Mouse (Mus musculus): ENCODE results near the gene H2-Oa. TPM values are rescaled to one million over a fixed set of nuclear protein-coding genes. Genes with fewer than 3 reads are reported as not detected.

H2-Oa gene
- polyA plus RNA-seq, 1 experiment from 2014 or later = 0.79 TPM

DNA sequence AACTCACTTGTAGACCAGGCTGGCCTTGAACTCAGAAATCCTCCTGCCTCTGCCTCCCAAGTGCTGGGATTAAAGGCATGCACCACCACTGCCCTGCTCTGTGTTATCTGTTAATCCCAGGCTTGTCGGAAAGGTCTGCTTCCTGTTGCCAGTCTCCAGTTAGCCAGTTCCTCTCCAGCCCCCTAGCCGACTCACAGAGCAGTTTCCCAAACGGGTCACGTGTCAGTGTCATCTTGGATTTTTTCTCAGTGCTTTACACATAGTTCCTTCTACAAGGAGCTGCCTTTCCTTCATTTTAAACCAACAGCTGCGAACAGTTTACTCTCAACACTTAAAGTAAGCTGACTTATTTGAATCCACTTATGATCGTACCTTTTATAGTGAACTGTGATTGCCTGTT, 32.5 kb downstream of the H2-Oa start:
- H3K9ac ChIP-seq = no peak overlapping the region
- no peak overlapping the region for H3K4me3 ChIP-seq
- no peak for ATAC-seq (ENCODE audit: insufficient number of reproducible peaks, low FRiP score, low TSS enrichment, low read depth)
- no peaks in the 10 kb centered on the region for H3K27me3 ChIP-seq
- no peak overlapping the region; the same call in 1 of the 2 replicates for H3K4me2 ChIP-seq
- H3K36me3 ChIP-seq = peaks cover 4% of the 10 kb centered on the region; the same call in 1 of the 2 replicates
- no peak overlapping the region for H3K27ac ChIP-seq
- WGBS = 79% methylated on average over 6 of the region's 6 CpGs
- no peaks in the 10 kb centered on the region for H3K9me3 ChIP-seq
- peaks cover 43% of the 10 kb centered on the region for H3K4me1 ChIP-seq

- Histone ChIP-seq H3K4me3 (no peak overlapping the region), H3K36me3 (peaks cover 4% of the 10 kb centered on the region; the same call in 1 of the 2 replicates), H3K4me1 (peaks cover 44% of the 10 kb centered on the region), H3K27ac (0 out of 2 replicates have a peak overlapping the region, but pooled peaks have one; percentile 0), H3K9me3 (no peaks in the 10 kb centered on the region), H3K4me2 (no peak overlapping the region), H3K27me3 (no peaks in the 10 kb centered on the region), H3K9ac (no peak overlapping the region)
- 38% methylated on average over 9 of the region's 9 CpGs for WGBS
- no peak for ATAC-seq (ENCODE audit: insufficient number of reproducible peaks, low FRiP score, low TSS enrichment, low read depth)
Observed at GRCm38 (mm10) chr17:34126826-34127420, 34.8 kb downstream of the H2-Oa start.

DNA sequence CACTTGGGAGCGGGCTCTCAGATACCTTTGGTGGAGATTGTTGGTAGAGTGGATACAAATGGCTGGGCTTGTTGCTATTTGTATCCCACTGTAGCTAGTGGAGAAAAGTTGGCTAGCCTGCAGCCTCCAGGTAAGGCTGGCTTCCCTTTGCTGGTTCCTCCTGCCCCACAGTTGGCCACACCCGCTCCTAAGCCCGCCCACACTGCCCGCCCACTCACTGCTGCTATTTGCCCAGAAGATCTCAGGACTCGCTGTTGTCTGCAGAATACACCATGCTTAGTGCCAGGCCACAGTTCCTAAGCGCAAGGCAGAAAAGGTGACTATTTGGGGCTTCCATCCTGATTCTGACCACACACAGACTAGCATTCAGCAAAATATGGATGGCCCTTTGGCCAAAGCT, 35.3 kb downstream of the H2-Oa start:
- peaks cover 44% of the 10 kb centered on the region for H3K4me1 ChIP-seq
- no peak overlapping the region for H3K4me2 ChIP-seq
- H3K9me3 ChIP-seq = no peaks in the 10 kb centered on the region
- no peak overlapping the region for H3K9ac ChIP-seq
- 0 out of 2 replicates have a peak overlapping the region, but pooled peaks have one; percentile 0 for H3K27ac ChIP-seq
- 29% methylated on average over 6 of the region's 6 CpGs for WGBS
- H3K27me3 ChIP-seq = no peaks in the 10 kb centered on the region
- H3K36me3 ChIP-seq = peaks cover 4% of the 10 kb centered on the region; the same call in 1 of the 2 replicates
- no peak for ATAC-seq (ENCODE audit: insufficient number of reproducible peaks, low FRiP score, low TSS enrichment, low read depth)
- H3K4me3 ChIP-seq = no peak overlapping the region

- 22% methylated on average over 13 of the region's 13 CpGs for WGBS
- H3K9me3 ChIP-seq = no peaks in the 10 kb centered on the region
- no peak overlapping the region for H3K4me3 ChIP-seq
- H3K4me2 ChIP-seq = peak overlapping the region; percentile 8
- H3K9ac ChIP-seq = no peak overlapping the region
- peaks cover 4% of the 10 kb centered on the region; the same call in 1 of the 2 replicates for H3K36me3 ChIP-seq
- H3K27me3 ChIP-seq = no peaks in the 10 kb centered on the region
- no peak for ATAC-seq (ENCODE audit: insufficient number of reproducible peaks, low FRiP score, low TSS enrichment, low read depth)
- peaks cover 43% of the 10 kb centered on the region for H3K4me1 ChIP-seq
- no peak overlapping the region for H3K27ac ChIP-seq
Observed at GRCm38 (mm10) chr17:34128264-34128937, 36.3 kb downstream of the H2-Oa start.

GRCm38 (mm10) chr17:34128944-34129791, 37.0 kb downstream of the H2-Oa start:
- H3K9me3 ChIP-seq = no peaks in the 10 kb centered on the region
- no peak overlapping the region for H3K9ac ChIP-seq
- no peak overlapping the region for H3K27ac ChIP-seq
- H3K4me3 ChIP-seq = no peak overlapping the region
- no peaks in the 10 kb centered on the region for H3K27me3 ChIP-seq
- WGBS = 17% methylated on average over 18 of the region's 18 CpGs
- H3K4me2 ChIP-seq = peak overlapping the region; percentile 8
- peaks cover 36% of the 10 kb centered on the region for H3K4me1 ChIP-seq
- ATAC-seq (ENCODE audit: insufficient number of reproducible peaks, low FRiP score, low TSS enrichment, low read depth) = no peak
- H3K36me3 ChIP-seq = peaks cover 4% of the 10 kb centered on the region; the same call in 1 of the 2 replicates

GRCm38 (mm10) chr17:34130073-34130947, 38.2 kb downstream of the H2-Oa start:
- Histone ChIP-seq H3K27ac (no peak overlapping the region), H3K9ac (no peak overlapping the region), H3K4me3 (no peak overlapping the region), H3K4me1 (peaks cover 32% of the 10 kb centered on the region), H3K27me3 (no peaks in the 10 kb centered on the region), H3K36me3 (peaks cover 4% of the 10 kb centered on the region; the same call in 1 of the 2 replicates), H3K4me2 (no peak overlapping the region), H3K9me3 (no peaks in the 10 kb centered on the region)
- no peak for ATAC-seq (ENCODE audit: insufficient number of reproducible peaks, low FRiP score, low TSS enrichment, low read depth)
- 66% methylated on average over 19 of the region's 19 CpGs for WGBS

DNA sequence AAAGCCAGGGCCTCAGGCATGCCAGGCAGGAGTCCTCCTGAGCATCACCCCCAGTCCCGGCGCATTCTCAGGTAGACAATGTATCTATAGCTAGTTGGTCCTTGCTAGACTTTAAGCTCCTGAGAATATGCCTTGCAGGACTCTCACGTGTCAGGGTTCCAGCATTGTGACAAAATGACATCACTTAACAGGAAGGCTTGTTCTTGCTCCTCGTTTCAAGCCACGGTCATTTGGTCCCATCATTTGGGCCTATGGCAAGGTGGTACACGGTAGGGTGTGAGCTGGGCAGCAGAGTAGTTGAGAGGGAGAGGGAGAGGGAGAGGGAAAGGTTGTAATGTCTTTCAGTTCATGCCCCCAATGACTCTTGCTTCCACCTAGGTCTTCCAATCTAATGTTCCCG, 39.8 kb downstream of the H2-Oa start:
- 83% methylated on average over 7 of the region's 7 CpGs for WGBS
- H3K4me1 ChIP-seq = peaks cover 30% of the 10 kb centered on the region
- no peaks in the 10 kb centered on the region for H3K36me3 ChIP-seq
- H3K9ac ChIP-seq = no peak overlapping the region
- peaks cover 8% of the 10 kb centered on the region for H3K27me3 ChIP-seq
- H3K27ac ChIP-seq = no peak overlapping the region
- no peak overlapping the region for H3K4me3 ChIP-seq
- H3K4me2 ChIP-seq = no peak overlapping the region
- no peaks in the 10 kb centered on the region for H3K9me3 ChIP-seq
- ATAC-seq (ENCODE audit: insufficient number of reproducible peaks, low FRiP score, low TSS enrichment, low read depth) = no peak

DNA sequence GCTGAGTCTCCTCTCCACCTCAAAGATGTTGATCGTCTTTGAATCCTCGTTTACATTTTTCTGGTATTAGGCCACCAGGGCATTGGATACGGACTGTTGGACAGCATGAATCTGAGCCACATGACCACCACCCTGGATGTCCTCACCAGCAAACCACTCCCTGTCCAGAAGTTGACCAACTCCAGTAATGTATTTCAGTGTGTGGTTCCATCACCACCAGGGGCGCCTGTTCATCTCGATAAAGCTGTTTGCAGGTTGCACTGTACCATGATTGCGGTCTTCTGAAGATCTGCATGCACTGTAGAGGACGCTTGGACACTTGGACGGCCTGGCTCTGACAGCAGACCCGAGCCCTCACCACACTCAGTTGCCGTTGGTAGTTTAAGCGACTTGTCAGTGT, 41.1 kb downstream of the H2-Oa start:
- no peak overlapping the region for H3K27ac ChIP-seq
- peaks cover 18% of the 10 kb centered on the region for H3K4me1 ChIP-seq
- H3K4me2 ChIP-seq = no peak overlapping the region
- no peak overlapping the region for H3K4me3 ChIP-seq
- no peak overlapping the region for H3K9ac ChIP-seq
- ATAC-seq (ENCODE audit: insufficient number of reproducible peaks, low FRiP score, low TSS enrichment, low read depth) = no peak
- H3K9me3 ChIP-seq = no peaks in the 10 kb centered on the region
- no peaks in the 10 kb centered on the region for H3K36me3 ChIP-seq
- H3K27me3 ChIP-seq = peaks cover 20% of the 10 kb centered on the region
- 84% methylated on average over 11 of the region's 11 CpGs for WGBS

GRCm38 (mm10) chr17:34134451-34134850, 42.3 kb downstream of the H2-Oa start:
- Histone ChIP-seq H3K36me3 (no peaks in the 10 kb centered on the region), H3K9me3 (no peaks in the 10 kb centered on the region), H3K4me1 (peaks cover 12% of the 10 kb centered on the region), H3K9ac (no peak overlapping the region), H3K4me2 (no peak overlapping the region), H3K4me3 (no peak overlapping the region), H3K27ac (no peak overlapping the region), H3K27me3 (peaks cover 32% of the 10 kb centered on the region)
- WGBS = 79% methylated on average over 3 of the region's 3 CpGs
- no peak for ATAC-seq (ENCODE audit: insufficient number of reproducible peaks, low FRiP score, low TSS enrichment, low read depth)

GRCm38 (mm10) chr17:34135297-34136224, 43.4 kb downstream of the H2-Oa start:
- Histone ChIP-seq H3K27me3 (peaks cover 41% of the 10 kb centered on the region), H3K36me3 (no peaks in the 10 kb centered on the region), H3K4me1 (peaks cover 19% of the 10 kb centered on the region), H3K27ac (0 out of 2 replicates have a peak overlapping the region, but pooled peaks have one; percentile 11), H3K4me2 (peak overlapping the region; percentile 85), H3K9ac (no peak overlapping the region), H3K9me3 (no peaks in the 10 kb centered on the region), H3K4me3 (peak overlapping the region; percentile 38)
- 7% methylated on average over 31 of the region's 31 CpGs for WGBS
- peak; percentile 97 for ATAC-seq (ENCODE audit: insufficient number of reproducible peaks, low FRiP score, low TSS enrichment, low read depth)
